Mouse (Mus musculus): ENCODE data around the gene Tmem203. TPM values are rescaled to one million over a fixed set of nuclear protein-coding genes. Genes with fewer than 3 reads are reported as not detected.
A peak's percentile ranks its signal among the peaks of the same experiment; 100 is the strongest.

Gene Tmem203
- polyA plus RNA-seq, 1 experiment from 2014 or later, result 10.9 TPM

DNA sequence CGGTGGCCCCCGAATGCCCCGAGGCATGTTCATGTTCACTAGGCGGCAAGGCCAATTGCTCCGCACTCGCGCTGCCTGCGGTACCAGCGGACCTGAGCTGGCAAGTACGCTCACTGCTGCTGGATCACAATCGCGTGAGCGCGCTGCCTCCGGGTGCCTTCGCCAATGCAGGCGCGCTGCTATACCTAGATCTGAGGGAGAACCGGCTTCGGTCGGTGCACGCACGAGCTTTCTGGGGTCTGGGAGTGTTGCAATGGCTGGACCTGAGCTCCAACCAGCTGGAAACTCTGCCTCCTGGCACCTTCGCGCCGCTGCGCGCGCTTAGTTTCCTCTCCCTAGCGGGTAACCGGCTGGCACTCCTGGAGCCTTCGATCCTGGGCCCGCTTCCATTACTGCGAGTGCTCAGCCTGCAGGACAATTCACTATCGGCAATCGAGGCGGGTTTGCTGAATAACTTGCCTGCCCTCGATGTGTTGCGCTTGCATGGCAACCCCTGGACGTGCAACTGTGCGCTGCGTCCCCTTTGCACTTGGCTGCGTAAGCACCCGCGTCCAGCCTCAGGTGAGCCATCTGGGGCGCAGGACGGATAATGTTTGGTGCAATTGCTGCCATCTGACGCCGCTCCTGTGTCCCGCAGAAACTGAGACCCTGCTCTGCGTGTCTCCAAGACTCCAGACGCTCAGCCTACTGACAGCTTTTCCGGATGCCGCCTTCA, 35.0 kb downstream of the Tmem203 start:
- Histone ChIP-seq H3K4me1 (ENCODE audit: control insufficient read depth, low read depth, low read length) (peaks cover 8% of the 10 kb centered on the region), H3K4me2 (ENCODE audit: low read depth, low read length) (no peak overlapping the region), H3K36me3 (ENCODE audit: control insufficient read depth, insufficient read depth) (peaks cover under 1% of the 10 kb centered on the region; the same call in 1 of the 2 replicates), H3K9ac (ENCODE audit: low read depth, low read length) (no peak overlapping the region), H3K27me3 (ENCODE audit: control insufficient read depth, insufficient read depth, low read depth, low read length) (peaks cover 57% of the 10 kb centered on the region), H3K9me3 (replicated peaks; ENCODE audit: control insufficient read depth, low read length) (no peaks in the 10 kb centered on the region), H3K4me3 (ENCODE audit: low read depth, low read length) (no peak overlapping the region), H3K27ac (ENCODE audit: low read length) (no peak overlapping the region)
- ATAC-seq (ENCODE audit: low read depth), result no peak
- WGBS (ENCODE audit: insufficient replicate concordance), result 4% methylated on average over 54 of the region's 54 CpGs

DNA sequence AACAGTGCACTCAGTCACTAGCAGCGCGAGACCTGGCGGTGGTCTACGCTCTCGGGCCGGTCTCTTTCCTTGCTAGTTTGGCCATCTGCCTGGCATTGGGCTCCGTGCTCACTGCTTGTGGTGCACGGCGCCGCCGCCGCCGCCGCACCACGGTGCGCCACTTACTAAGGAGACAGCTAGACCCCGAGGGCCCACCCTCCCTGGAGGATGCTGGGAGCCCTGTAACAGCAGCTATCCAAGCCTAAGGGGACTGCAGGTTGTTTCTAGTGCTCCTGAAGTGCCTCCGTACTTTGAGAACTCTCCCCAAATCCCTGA, 35.5 kb downstream of the Tmem203 start:
- Histone ChIP-seq H3K9me3 (replicated peaks; ENCODE audit: control insufficient read depth, low read length) (no peaks in the 10 kb centered on the region), H3K9ac (ENCODE audit: low read depth, low read length) (no peak overlapping the region), H3K4me3 (ENCODE audit: low read depth, low read length) (no peak overlapping the region), H3K27me3 (ENCODE audit: control insufficient read depth, insufficient read depth, low read depth, low read length) (peaks cover 57% of the 10 kb centered on the region), H3K4me1 (ENCODE audit: control insufficient read depth, low read depth, low read length) (peaks cover 8% of the 10 kb centered on the region), H3K36me3 (ENCODE audit: control insufficient read depth, insufficient read depth) (no peaks in the 10 kb centered on the region), H3K4me2 (ENCODE audit: low read depth, low read length) (no peak overlapping the region), H3K27ac (ENCODE audit: low read length) (no peak overlapping the region)
- ATAC-seq (ENCODE audit: low read depth), result no peak
- 4% methylated on average over 18 of the region's 18 CpGs for WGBS (ENCODE audit: insufficient replicate concordance)

DNA sequence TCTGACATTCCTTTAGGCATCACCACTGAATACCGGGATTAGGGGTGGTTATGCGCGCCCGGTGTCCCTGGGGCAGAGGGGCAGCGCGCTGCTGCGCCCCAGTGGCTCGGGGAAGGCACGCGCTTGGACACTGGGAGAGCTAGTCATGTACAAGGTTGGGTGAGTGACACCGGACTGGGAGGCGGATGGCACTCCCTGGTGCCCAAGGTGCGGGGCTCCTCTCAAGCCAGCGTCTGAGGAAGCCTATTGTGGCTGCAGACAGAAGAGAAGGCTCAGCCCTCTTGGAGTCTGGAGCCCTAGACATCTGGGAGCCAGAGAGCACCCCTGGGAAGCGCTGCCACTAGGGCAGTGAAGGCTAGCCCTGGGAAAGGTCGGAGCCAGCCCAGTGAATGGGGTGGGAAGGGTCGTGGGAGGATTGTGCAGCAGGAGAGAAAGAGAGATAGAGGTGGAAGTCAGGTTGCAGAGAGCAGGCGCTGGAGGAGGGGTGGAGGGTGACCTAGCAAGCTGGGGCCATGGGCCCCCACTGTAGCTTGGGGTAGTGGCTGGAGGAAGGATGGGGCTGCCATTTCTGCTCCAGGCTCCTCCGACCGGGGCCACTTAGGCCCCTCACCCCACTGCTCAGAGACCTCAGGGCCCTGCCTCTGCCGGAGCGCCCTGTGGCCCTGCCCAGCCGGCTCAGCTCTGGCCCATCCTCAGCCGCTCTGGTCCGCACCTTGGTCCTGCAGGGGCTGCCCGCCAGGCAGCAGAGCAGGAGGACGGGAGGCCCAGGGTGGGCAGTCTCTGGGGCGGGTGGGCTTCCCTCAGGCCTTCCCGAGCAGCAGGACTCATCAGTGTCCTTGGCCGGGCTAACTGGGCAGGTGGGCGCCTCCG, 36.2 kb downstream of the Tmem203 start:
- Histone ChIP-seq H3K27me3 (ENCODE audit: control insufficient read depth, insufficient read depth, low read depth, low read length) (peaks cover 57% of the 10 kb centered on the region), H3K4me3 (ENCODE audit: low read depth, low read length) (no peak overlapping the region; the same call in 1 of the 2 replicates), H3K9ac (ENCODE audit: low read depth, low read length) (no peak overlapping the region), H3K4me2 (ENCODE audit: low read depth, low read length) (0 out of 2 replicates have a peak overlapping the region, but pooled peaks have one; percentile 50), H3K36me3 (ENCODE audit: control insufficient read depth, insufficient read depth) (no peaks in the 10 kb centered on the region), H3K27ac (ENCODE audit: low read length) (no peak overlapping the region), H3K9me3 (replicated peaks; ENCODE audit: control insufficient read depth, low read length) (no peaks in the 10 kb centered on the region), H3K4me1 (ENCODE audit: control insufficient read depth, low read depth, low read length) (peaks cover 3% of the 10 kb centered on the region)
- ATAC-seq (ENCODE audit: low read depth), result no peak
- WGBS (ENCODE audit: insufficient replicate concordance), result 10% methylated on average over 32 of the region's 32 CpGs

DNA sequence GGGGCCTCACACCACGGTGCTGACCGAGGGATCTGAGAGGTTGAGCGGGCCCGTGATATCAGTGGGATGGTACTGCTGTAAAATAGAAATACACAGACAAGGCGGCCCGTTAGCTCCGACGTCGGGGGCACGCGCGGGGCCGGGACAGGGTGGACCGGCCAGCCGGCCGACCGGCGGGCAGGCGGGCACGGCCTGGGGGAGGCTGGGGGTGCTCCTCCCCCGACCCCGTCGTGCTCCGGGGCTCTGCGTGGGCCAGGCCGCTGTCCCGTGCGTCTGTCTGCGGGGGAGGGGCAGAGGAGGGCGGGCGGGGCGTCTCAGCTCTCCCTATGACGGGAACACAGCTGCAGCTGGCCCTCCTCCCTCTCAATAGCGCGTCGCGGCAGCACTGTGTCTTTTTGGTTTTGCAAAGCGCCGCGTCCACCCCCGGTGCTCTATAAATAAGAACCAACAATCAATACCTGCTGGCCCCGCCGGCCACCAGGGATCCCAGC, 36.9 kb downstream of the Tmem203 start:
- Histone ChIP-seq H3K9me3 (replicated peaks; ENCODE audit: control insufficient read depth, low read length) (no peaks in the 10 kb centered on the region), H3K9ac (ENCODE audit: low read depth, low read length) (no peak overlapping the region; the same call in 1 of the 2 replicates), H3K4me1 (ENCODE audit: control insufficient read depth, low read depth, low read length) (peaks cover 2% of the 10 kb centered on the region), H3K27me3 (ENCODE audit: control insufficient read depth, insufficient read depth, low read depth, low read length) (peaks cover 57% of the 10 kb centered on the region), H3K27ac (ENCODE audit: low read length) (no peak overlapping the region), H3K4me2 (ENCODE audit: low read depth, low read length) (peak overlapping the region; percentile 50), H3K4me3 (ENCODE audit: low read depth, low read length) (peak overlapping the region; percentile 34), H3K36me3 (ENCODE audit: control insufficient read depth, insufficient read depth) (no peaks in the 10 kb centered on the region)
- WGBS (ENCODE audit: insufficient replicate concordance), result 5% methylated on average over 35 of the region's 43 CpGs
- ATAC-seq (ENCODE audit: low read depth), result no peak

DNA sequence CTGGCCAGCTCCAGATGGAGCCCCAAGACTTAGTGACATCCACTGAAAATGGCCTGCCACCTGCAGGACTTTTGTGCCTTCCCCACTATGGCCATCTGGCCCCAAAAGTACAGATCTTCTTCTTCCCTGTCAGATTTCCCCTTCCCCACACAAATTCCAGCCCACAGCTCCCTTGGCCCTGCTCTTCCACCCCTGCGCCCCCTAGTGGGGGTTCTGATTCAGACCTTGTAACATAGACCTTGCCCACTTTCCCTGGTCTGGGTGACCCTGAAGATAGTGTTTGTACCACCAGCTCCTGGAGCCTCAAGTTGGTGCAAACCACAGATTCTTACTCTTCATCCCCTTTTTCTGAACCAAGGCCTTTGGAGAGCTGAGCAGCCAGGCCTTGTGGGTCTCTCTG, 37.6 kb downstream of the Tmem203 start:
- Histone ChIP-seq H3K36me3 (ENCODE audit: control insufficient read depth, insufficient read depth) (no peaks in the 10 kb centered on the region), H3K9me3 (replicated peaks; ENCODE audit: control insufficient read depth, low read length) (no peaks in the 10 kb centered on the region), H3K4me1 (ENCODE audit: control insufficient read depth, low read depth, low read length) (peaks cover 2% of the 10 kb centered on the region), H3K27me3 (ENCODE audit: control insufficient read depth, insufficient read depth, low read depth, low read length) (peaks cover 57% of the 10 kb centered on the region), H3K4me3 (ENCODE audit: low read depth, low read length) (no peak overlapping the region), H3K9ac (ENCODE audit: low read depth, low read length) (no peak overlapping the region), H3K4me2 (ENCODE audit: low read depth, low read length) (no peak overlapping the region), H3K27ac (ENCODE audit: low read length) (no peak overlapping the region)
- 0% methylated on average over 1 of the region's 1 CpGs for WGBS (ENCODE audit: insufficient replicate concordance)
- ATAC-seq (ENCODE audit: low read depth), result no peak

DNA sequence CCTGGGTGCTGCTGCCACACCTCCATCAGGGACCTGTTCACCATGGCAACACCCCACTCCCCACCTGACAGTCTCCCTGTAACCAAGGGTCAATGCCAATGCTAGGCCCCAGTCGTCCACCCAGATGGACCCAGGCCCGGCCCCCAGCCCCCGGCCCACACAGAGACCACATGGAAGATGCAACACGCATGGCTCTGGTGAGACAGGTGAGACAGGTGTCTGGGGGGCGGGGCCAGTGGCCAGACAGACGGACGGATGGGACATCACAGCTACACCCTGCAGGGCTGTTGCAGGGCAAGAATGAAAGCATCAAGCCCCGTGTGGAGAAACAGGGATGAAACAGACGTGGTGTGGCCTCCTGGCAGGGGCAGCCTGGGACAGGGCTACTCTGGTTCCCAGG, 38.5 kb downstream of the Tmem203 start:
- H3K9ac ChIP-seq (ENCODE audit: low read depth, low read length), result no peak overlapping the region
- H3K9me3 ChIP-seq (replicated peaks; ENCODE audit: control insufficient read depth, low read length), result no peaks in the 10 kb centered on the region
- no peak overlapping the region for H3K4me3 ChIP-seq (ENCODE audit: low read depth, low read length)
- H3K27ac ChIP-seq (ENCODE audit: low read length), result no peak overlapping the region
- no peak overlapping the region for H3K4me2 ChIP-seq (ENCODE audit: low read depth, low read length)
- H3K4me1 ChIP-seq (ENCODE audit: control insufficient read depth, low read depth, low read length), result peaks cover 2% of the 10 kb centered on the region
- no peak for ATAC-seq (ENCODE audit: low read depth)
- 56% methylated on average over 9 of the region's 9 CpGs for WGBS (ENCODE audit: insufficient replicate concordance)
- no peaks in the 10 kb centered on the region for H3K36me3 ChIP-seq (ENCODE audit: control insufficient read depth, insufficient read depth)
- H3K27me3 ChIP-seq (ENCODE audit: control insufficient read depth, insufficient read depth, low read depth, low read length), result peaks cover 50% of the 10 kb centered on the region

DNA sequence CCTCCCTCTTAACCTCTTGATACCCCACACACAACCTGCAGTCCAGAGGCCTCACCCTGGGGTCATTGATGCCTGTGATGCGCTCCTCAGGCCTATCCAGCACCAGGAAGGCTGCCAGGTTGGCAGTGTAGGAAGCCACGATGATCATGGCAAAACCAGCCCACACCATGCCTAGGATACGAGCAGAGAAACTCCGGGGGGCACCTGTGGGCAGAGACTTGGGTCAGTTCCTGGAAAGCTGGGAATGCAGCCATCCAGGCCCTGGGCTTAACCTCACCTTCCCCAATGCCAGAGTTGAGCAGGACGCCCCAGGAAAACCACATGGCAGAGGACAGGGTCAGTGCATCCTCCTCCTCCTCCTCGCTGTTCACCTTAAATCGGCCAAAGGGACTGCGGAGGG, 41.9 kb downstream of the Tmem203 start:
- Histone ChIP-seq H3K4me2 (ENCODE audit: low read depth, low read length) (no peak overlapping the region), H3K4me1 (ENCODE audit: control insufficient read depth, low read depth, low read length) (peaks cover 1% of the 10 kb centered on the region), H3K27ac (ENCODE audit: low read length) (no peak overlapping the region), H3K27me3 (ENCODE audit: control insufficient read depth, insufficient read depth, low read depth, low read length) (peaks cover 16% of the 10 kb centered on the region), H3K4me3 (ENCODE audit: low read depth, low read length) (no peak overlapping the region), H3K36me3 (ENCODE audit: control insufficient read depth, insufficient read depth) (no peaks in the 10 kb centered on the region), H3K9me3 (replicated peaks; ENCODE audit: control insufficient read depth, low read length) (no peaks in the 10 kb centered on the region), H3K9ac (ENCODE audit: low read depth, low read length) (no peak overlapping the region)
- ATAC-seq (ENCODE audit: low read depth), result no peak
- 61% methylated on average over 8 of the region's 8 CpGs for WGBS (ENCODE audit: insufficient replicate concordance)

DNA sequence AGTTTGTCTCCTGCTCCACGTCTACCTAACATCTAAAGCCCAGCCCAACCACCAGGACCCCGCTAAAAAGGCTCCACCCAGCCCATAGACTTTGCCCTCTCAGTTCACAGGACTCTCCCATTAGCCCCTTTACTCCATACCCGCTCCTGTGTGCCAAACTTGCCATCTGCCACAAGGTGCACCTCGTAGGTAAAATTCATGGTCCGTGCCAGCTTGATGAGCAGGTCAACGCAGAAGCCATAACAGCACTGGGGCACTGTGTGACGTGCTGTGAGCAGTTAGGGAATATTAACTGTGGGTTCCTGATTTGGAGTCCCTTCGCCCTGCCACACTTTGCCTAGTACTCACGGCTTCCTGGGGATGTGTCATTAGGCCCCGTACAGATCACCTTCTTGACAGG, 42.8 kb downstream of the Tmem203 start:
- WGBS (ENCODE audit: insufficient replicate concordance), result 60% methylated on average over 10 of the region's 10 CpGs
- Histone ChIP-seq H3K27ac (ENCODE audit: low read length) (no peak overlapping the region), H3K9ac (ENCODE audit: low read depth, low read length) (no peak overlapping the region), H3K4me1 (ENCODE audit: control insufficient read depth, low read depth, low read length) (no peaks in the 10 kb centered on the region), H3K4me2 (ENCODE audit: low read depth, low read length) (no peak overlapping the region), H3K9me3 (replicated peaks; ENCODE audit: control insufficient read depth, low read length) (no peaks in the 10 kb centered on the region), H3K27me3 (ENCODE audit: control insufficient read depth, insufficient read depth, low read depth, low read length) (peaks cover 9% of the 10 kb centered on the region), H3K4me3 (ENCODE audit: low read depth, low read length) (no peak overlapping the region), H3K36me3 (ENCODE audit: control insufficient read depth, insufficient read depth) (no peaks in the 10 kb centered on the region)
- no peak for ATAC-seq (ENCODE audit: low read depth)

DNA sequence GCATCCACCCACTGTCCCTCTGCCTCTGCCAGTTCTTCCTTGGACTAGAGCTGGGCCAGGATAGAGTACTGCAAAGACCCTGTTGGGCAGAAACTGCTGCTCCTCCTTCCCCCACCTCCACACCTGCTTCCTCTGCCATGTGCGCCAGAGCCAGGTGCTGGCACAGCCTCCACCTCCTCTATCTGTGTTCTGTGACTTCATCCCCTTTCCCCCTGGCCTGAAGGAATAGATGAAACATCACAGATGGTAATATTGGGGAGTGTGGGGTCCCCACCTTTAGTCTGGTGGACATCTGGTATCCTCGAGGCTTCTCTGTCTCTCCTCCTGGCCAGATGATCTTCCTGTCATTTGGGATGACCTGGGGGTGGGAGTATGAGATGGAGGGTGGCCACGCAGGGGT, 48.2 kb downstream of the Tmem203 start:
- no peaks in the 10 kb centered on the region for H3K4me1 ChIP-seq (ENCODE audit: control insufficient read depth, low read depth, low read length)
- no peak overlapping the region for H3K27ac ChIP-seq (ENCODE audit: low read length)
- no peaks in the 10 kb centered on the region for H3K36me3 ChIP-seq (ENCODE audit: control insufficient read depth, insufficient read depth)
- H3K9ac ChIP-seq (ENCODE audit: low read depth, low read length), result no peak overlapping the region
- 39% methylated on average over 3 of the region's 3 CpGs for WGBS (ENCODE audit: insufficient replicate concordance)
- peaks cover 39% of the 10 kb centered on the region for H3K27me3 ChIP-seq (ENCODE audit: control insufficient read depth, insufficient read depth, low read depth, low read length)
- no peak overlapping the region for H3K4me2 ChIP-seq (ENCODE audit: low read depth, low read length)
- ATAC-seq (ENCODE audit: low read depth), result no peak
- H3K9me3 ChIP-seq (replicated peaks; ENCODE audit: control insufficient read depth, low read length), result no peaks in the 10 kb centered on the region
- H3K4me3 ChIP-seq (ENCODE audit: low read depth, low read length), result no peak overlapping the region

All from liver, embryonic 16.5 days (tissue).